Mouse (Mus musculus): ENCODE measurements around the gene Fkbp14. TPM values are rescaled to one million over a fixed set of nuclear protein-coding genes. Genes with fewer than 3 reads are reported as not detected.

The Fkbp14 gene
- total RNA-seq, 2 experiments from 2014 or later, result 13.1 to 14.6 TPM

- no peak for DNase-seq (ENCODE audit: low spot score in 2 of 2)
- Histone ChIP-seq H3K27ac (no peak overlapping the region), H3K4me3 (no peak overlapping the region)
- TF ChIP-seq CTCF (conservative IDR thresholded peaks at IDR 0.05), result no peak
Observed at GRCm38 (mm10) chr6:54535485-54535884, 61.6 kb downstream of the Fkbp14 start.

DNA sequence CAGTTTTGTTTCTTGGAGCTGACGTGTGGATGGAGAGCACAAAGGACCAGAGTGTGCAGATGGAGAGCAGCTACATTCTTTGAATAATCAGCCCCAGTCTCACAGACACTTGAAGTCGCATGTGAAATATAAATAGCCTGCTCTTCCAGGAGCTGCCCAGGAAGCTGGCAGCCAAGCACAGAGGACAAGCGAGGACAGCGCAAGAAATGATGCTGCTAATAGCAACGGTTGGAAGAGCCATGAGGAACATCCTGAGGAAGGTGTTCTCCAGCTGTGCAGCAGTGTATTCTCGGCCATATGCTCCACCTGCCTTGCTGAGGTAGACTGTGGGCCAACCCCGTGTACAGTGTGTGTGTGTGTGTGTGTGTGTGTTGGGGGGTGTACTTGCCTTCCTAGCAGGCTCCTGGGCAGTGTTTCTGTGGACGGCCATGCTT is 66.0 kb downstream of the Fkbp14 start:
- Histone ChIP-seq H3K4me3 (no peak overlapping the region), H3K27ac (no peak overlapping the region)
- DNase-seq (ENCODE audit: low spot score in 2 of 2), result no peak
- TF ChIP-seq CTCF (conservative IDR thresholded peaks at IDR 0.05), result no peak

GRCm38 (mm10) chr6:54530182-54530581 is 66.9 kb downstream of the Fkbp14 start:
- no peak for TF ChIP-seq CTCF (conservative IDR thresholded peaks at IDR 0.05)
- Histone ChIP-seq H3K4me3 (no peak overlapping the region), H3K27ac (no peak overlapping the region)
- DNase-seq (ENCODE audit: low spot score in 2 of 2), result no peak

- no peak overlapping the region for H3K4me3 ChIP-seq
- no peak for TF ChIP-seq CTCF (conservative IDR thresholded peaks at IDR 0.05)
- DNase-seq (ENCODE audit: low spot score in 2 of 2), result no peak
- no peak overlapping the region for H3K27ac ChIP-seq
Observed at GRCm38 (mm10) chr6:54528666-54529065, 68.4 kb downstream of the Fkbp14 start.

Other genes with a start within 250 kb of the Fkbp14 start
- gene Wipf3, start 167.7 kb downstream of the Fkbp14 start, total RNA-seq (2021), result 100 to 1,000 TPM; 399 to 401 TPM
- 10 to 100 TPM; 98.2 to 98.3 TPM for gene Scrn1, start 30.8 kb downstream of the Fkbp14 start, total RNA-seq (2021)
- 10 to 100 TPM; 10.8 to 13.4 TPM for gene Plekha8, start 2.2 kb downstream of the Fkbp14 start, total RNA-seq (2021)
- gene Mturn, start 84.3 kb upstream of the Fkbp14 start, total RNA-seq (2021), result 100 to 1,000 TPM; 147 to 151 TPM
- gene Znrf2, start 219.6 kb upstream of the Fkbp14 start, total RNA-seq (2021), result 10 to 100 TPM; 23.1 to 24.6 TPM

Measured in layer of hippocampus, adult 2 months (tissue).